Mouse (Mus musculus) spleen, adult 2 months (tissue): ENCODE results near the gene Mov10l1. TPM values are rescaled to one million over a fixed set of nuclear protein-coding genes. Genes with fewer than 3 reads are reported as not detected.

Experiments used
- DNase-seq, 2 experiments: peaks; one replicate each; pipeline versions ENCODE4 v3.0.0 to v3.0.0-alpha.2; 2012 to 2021; ENCODE audit warnings: low spot score in 2 of 2, low read depth in 1 of 2
- H3K27ac ChIP-seq: fragments of 200-500 bp; 2 replicates; pipeline ENCODE4 v1.5.1; 2012; ENCODE audit warnings: low read length, inconsistent platforms; ENCODE audit not compliant: insufficient read depth
- H3K27me3 ChIP-seq: fragments of 200-500 bp; 2 replicates; pipeline ENCODE4 v1.6.1; 2012; ENCODE audit warnings: mild to moderate bottlenecking, moderate library complexity, low read length, inconsistent platforms; ENCODE audit not compliant: control insufficient read depth, insufficient read depth
- H3K36me3 ChIP-seq: fragments of 200-500 bp; 2 replicates; pipeline ENCODE4 v1.6.1; 2012; ENCODE audit warnings: mild to moderate bottlenecking, low read length, inconsistent platforms; ENCODE audit not compliant: control insufficient read depth, insufficient read depth
- H3K4me1 ChIP-seq: fragments of 200-500 bp; 2 replicates; pipeline ENCODE4 v1.6.1; 2011; ENCODE audit warnings: inconsistent platforms; ENCODE audit not compliant: control insufficient read depth, insufficient read depth, insufficient read length
- H3K4me3 ChIP-seq: fragments of 200-500 bp; 2 replicates; pipeline ENCODE4 v1.5.1; 2011; ENCODE audit warnings: mild to moderate bottlenecking, inconsistent platforms; ENCODE audit not compliant: insufficient read depth, insufficient read length; ENCODE audit errors: extremely low read depth
- CTCF ChIP-seq: fragments of 200-500 bp; IDR thresholded peaks from 2 replicates; pipeline ENCODE4 v1.5.1; 2011; ENCODE audit warnings: mild to moderate bottlenecking, inconsistent platforms; ENCODE audit not compliant: insufficient read depth, insufficient read length, insufficient replicate concordance; ENCODE audit errors: extremely low read depth
- POLR2A ChIP-seq: fragments of 200-500 bp; IDR thresholded peaks from 2 replicates; pipeline ENCODE4 v1.6.1; 2011; ENCODE audit warnings: low read depth, low read length, inconsistent platforms
- WGBS: fragments of 180-500 bp; shearing (Covaris S2); methylation state at CpG from one replicate; pipeline ENCODE4 v1.1.7; 2018; 5-methylcytosine and 5-hydroxymethylcytosine counted together
- polyA plus RNA-seq: library from polyadenylated mRNA; depleted of rRNA; stranded (reverse); fragments of >200 nt; gene quantifications from 2 replicates; pipeline ENCODE4 v1.2.3, GENCODE M21; 2012

The Mov10l1 gene
- polyA plus RNA-seq, 1 experiment = not detected

DNA sequence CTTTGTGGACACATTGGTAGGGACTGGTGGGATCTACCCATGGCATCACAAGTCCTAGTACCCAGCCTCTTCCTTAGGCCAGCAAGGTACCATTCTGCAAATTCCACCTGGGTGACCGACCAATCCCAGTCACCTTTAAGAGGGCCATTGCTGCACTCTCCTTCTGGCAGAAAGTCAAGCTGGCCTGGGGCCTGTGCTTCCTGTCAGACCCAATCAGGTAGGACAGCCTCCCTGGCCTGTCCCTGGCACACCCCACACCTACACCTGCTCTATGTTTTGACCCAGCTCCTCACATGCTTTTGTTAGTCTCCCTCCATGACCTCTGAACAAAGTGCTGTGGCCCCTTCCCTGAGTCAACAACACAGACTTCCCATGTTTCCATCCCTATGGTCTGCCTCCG, 102.1 kb downstream of the Mov10l1 start:
- Histone ChIP-seq H3K36me3 (peaks cover 40% of the 10 kb centered on the region), H3K4me1 (peaks cover 3% of the 10 kb centered on the region; the same call in 1 of the 2 replicates), H3K27me3 (no peaks in the 10 kb centered on the region), H3K4me3 (no peak overlapping the region), H3K27ac (no peak overlapping the region)
- WGBS = 98% methylated on average over 2 of the region's 2 CpGs
- DNase-seq = no peak
- TF ChIP-seq POLR2A (no peak), CTCF (no peak)

GRCm38 (mm10) chr15:89088607-89089247, 106.0 kb downstream of the Mov10l1 start, which contains the start of gene Selenoo:
Selenoo (plus strand) TSS chr15:89089084.
- 1% methylated on average over 38 of the region's 38 CpGs for WGBS
- Histone ChIP-seq H3K4me1 (peaks cover 3% of the 10 kb centered on the region; the same call in 1 of the 2 replicates), H3K27ac (peak within 1 kb of the TSS; percentile 79), H3K4me3 (peak within 1 kb of the TSS; percentile 86), H3K27me3 (no peaks in the 10 kb centered on the region), H3K36me3 (peaks cover 27% of the 10 kb centered on the region)
- TF ChIP-seq POLR2A = peak; percentile 82
- TF ChIP-seq CTCF = no peak
- DNase-seq = peak; percentile 38 to 86

DNA sequence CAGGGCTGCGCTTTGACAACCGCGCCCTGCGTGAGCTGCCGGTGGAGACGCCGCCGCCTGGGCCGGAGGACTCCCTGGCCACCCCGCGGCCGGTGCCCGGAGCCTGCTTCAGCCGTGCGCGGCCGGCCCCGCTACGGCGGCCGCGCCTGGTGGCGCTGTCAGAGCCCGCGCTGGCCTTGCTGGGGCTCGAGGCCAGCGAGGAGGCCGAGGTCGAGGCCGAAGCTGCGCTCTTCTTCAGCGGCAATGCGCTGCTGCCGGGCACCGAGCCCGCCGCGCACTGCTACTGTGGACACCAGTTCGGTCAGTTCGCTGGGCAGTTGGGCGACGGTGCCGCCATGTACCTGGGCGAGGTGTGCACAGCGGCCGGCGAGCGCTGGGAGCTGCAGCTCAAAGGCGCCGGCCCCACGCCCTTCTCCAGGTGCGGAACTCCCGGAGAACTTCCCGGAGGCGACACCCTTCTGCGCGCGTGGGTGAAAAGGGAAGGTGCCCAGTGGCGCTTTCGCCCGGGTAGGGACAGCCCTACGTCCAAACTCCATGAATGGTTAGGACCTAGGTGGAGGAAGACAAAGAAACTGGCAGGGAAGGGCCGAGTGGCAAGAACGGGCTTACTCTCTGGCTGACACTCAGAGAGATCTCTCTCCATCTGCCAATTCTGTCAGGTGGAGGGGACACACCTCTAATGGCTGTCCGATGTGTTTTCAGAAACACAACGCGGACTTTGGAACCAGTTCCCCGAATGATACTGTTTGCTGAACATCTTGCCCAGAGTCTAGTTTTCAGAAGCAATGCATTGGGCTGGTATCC, 106.7 kb downstream of the Mov10l1 start:
- Histone ChIP-seq H3K27ac (peak overlapping the region; percentile 79), H3K4me3 (peak overlapping the region; percentile 86), H3K4me1 (peaks cover 3% of the 10 kb centered on the region; the same call in 1 of the 2 replicates), H3K36me3 (peaks cover 27% of the 10 kb centered on the region), H3K27me3 (no peaks in the 10 kb centered on the region)
- 2% methylated on average over 68 of the region's 68 CpGs for WGBS
- DNase-seq = no peak
- TF ChIP-seq POLR2A (no peak), CTCF (no peak)

DNA sequence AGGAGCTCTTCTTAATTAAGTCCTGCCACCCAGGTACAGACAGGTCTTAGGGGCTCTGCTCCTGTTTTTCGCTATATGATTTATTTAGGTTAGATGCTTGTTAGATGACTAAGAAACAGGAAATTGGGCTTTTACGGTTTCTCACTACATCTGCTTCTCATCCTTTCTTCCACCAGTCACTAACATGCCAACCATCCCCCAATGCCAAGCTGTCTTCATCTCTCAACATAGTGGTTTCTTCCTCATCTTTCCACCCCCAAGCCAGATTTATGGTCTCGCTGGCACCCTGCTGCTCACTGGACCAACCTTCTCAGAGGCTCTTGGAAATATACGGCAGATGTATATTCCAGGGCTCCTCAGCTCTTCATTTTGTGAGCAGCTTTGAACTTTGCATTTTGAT, 108.0 kb downstream of the Mov10l1 start:
- Histone ChIP-seq H3K4me3 (no peak overlapping the region), H3K27ac (no peak overlapping the region), H3K36me3 (peaks cover 25% of the 10 kb centered on the region), H3K4me1 (peaks cover 3% of the 10 kb centered on the region; the same call in 1 of the 2 replicates), H3K27me3 (no peaks in the 10 kb centered on the region)
- WGBS = 77% methylated on average over 4 of the region's 4 CpGs
- no peak for DNase-seq
- TF ChIP-seq CTCF (no peak), POLR2A (no peak)

- Histone ChIP-seq H3K27me3 (no peaks in the 10 kb centered on the region), H3K27ac (no peak overlapping the region), H3K4me3 (no peak overlapping the region), H3K36me3 (peaks cover 26% of the 10 kb centered on the region), H3K4me1 (peaks cover 3% of the 10 kb centered on the region; the same call in 1 of the 2 replicates)
- TF ChIP-seq POLR2A = no peak
- no peak for TF ChIP-seq CTCF
- DNase-seq = no peak
- WGBS = 89% methylated on average over 5 of the region's 5 CpGs
These were observed 109.5 kb downstream of the Mov10l1 start for GRCm38 (mm10) chr15:89092181-89092580.

DNA sequence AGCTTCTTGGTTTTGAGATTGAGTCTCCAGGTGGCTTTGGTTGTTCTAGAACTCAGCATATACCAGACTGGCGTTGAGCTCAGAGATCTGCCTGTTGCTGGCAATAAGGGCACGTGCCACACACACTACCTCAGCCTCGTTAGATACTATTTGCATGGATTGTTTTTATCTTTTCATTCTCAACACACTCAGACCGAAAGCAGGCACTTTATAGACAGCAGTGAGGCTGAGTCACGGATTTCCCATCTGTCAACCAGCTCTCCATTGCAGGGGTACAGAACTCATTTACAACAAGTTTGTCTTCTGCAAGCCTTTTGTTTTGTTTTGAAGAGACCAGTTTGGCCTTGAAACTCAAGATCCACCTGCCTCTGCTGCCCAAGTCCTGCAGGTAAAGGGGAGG, 114.7 kb downstream of the Mov10l1 start:
- H3K27me3 ChIP-seq = no peaks in the 10 kb centered on the region
- no peak for DNase-seq
- no peaks in the 10 kb centered on the region for H3K4me1 ChIP-seq
- H3K36me3 ChIP-seq = peaks cover 55% of the 10 kb centered on the region
- H3K27ac ChIP-seq = no peak overlapping the region
- no peak overlapping the region for H3K4me3 ChIP-seq
- WGBS = 96% methylated on average over 5 of the region's 5 CpGs
- TF ChIP-seq CTCF = no peak
- no peak for TF ChIP-seq POLR2A
